Mouse (Mus musculus) C2C12 (cell line): ENCODE results near the gene Slc25a1. TPM values are rescaled to one million over a fixed set of nuclear protein-coding genes. Genes with fewer than 3 reads are reported as not detected.

ENCODE experiments used
- H3K27me3 ChIP-seq: one replicate; pipeline ENCODE4 v1.6.1; 2011; ENCODE audit not compliant: control insufficient read depth, insufficient read depth, insufficient read length
- H3K36me3 ChIP-seq: one replicate; pipeline ENCODE4 v1.6.1; 2011; ENCODE audit not compliant: control insufficient read depth, insufficient read depth
- H3K4me3 ChIP-seq: one replicate; pipeline ENCODE4 v1.5.1; 2011; ENCODE audit warnings: mild to moderate bottlenecking, control low read depth; ENCODE audit not compliant: poor library complexity, insufficient read depth, severe bottlenecking
- H3K79me2 ChIP-seq: one replicate; pipeline ENCODE4 v1.6.1; 2011; ENCODE audit not compliant: control insufficient read depth, insufficient read depth
- H3K79me3 ChIP-seq: one replicate; pipeline ENCODE4 v1.6.1; 2011; ENCODE audit warnings: low read depth, control low read depth
- H3ac ChIP-seq: one replicate; pipeline ENCODE3; 2011; ENCODE audit warnings: low read depth; ENCODE audit not compliant: control insufficient read depth, insufficient read length
- CEBPB ChIP-seq: IDR thresholded peaks from one replicate; pipeline ENCODE4 v1.6.1; 2011; ENCODE audit warnings: low read depth, mild to moderate bottlenecking, control low read depth, moderate library complexity
- CTCF ChIP-seq: IDR thresholded peaks from one replicate; pipeline ENCODE4 v1.5.1; 2011; ENCODE audit not compliant: control insufficient read depth, insufficient read depth, insufficient read length
- FOSL1 ChIP-seq: IDR thresholded peaks from one replicate; pipeline ENCODE4 v1.8.0; 2011; ENCODE audit warnings: mild to moderate bottlenecking, low read length; ENCODE audit not compliant: poor library complexity, insufficient read depth, severe bottlenecking
- MAX ChIP-seq: IDR thresholded peaks from one replicate; pipeline ENCODE4 v1.6.1; 2011; ENCODE audit warnings: mild to moderate bottlenecking, control low read depth
- MYOD1 ChIP-seq: IDR thresholded peaks from one replicate; pipeline ENCODE4 v1.6.1; 2011; ENCODE audit warnings: low read depth; ENCODE audit not compliant: control insufficient read depth, insufficient read length
- MYOG ChIP-seq: IDR thresholded peaks from one replicate; pipeline ENCODE4 v1.6.1; 2011; ENCODE audit not compliant: control insufficient read depth, insufficient read length; ENCODE audit errors: extremely low read depth
- USF1 ChIP-seq: IDR thresholded peaks from one replicate; pipeline ENCODE4 v1.6.1; 2011; ENCODE audit warnings: low read depth, mild to moderate bottlenecking, control low read depth, moderate library complexity
- polyA plus RNA-seq: library from polyadenylated mRNA; unstranded; fragments of >200 nt; fragmentation: generic; extraction: Trizol; gene quantifications from one replicate; pipeline ENCODE4 v1.2.1, GENCODE M21; 2012; ENCODE audit warnings: missing spikeins

Gene Slc25a1
- polyA plus RNA-seq, 1 experiment: 57.3 TPM

DNA sequence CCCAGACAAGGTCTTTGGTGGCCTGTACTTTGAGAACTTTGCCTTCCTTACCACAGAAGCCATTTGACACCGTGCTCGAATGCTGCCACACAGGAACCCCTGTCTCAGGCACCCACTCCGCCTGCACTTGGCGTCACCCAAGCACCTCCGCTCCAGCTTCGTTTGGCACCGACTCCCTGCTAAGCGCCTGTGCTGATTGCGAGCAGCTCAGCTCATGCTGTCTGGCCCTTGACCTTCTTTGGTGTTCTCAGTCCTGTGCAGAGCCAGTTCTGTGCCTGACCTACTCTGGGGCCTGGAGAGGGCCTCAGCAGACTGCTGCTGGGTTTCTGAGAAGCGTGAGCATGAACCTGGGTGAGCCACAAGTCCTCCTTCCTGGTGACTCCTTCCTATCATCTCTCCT lies 8.8 kb upstream of the Slc25a1 start:
- no peak for TF ChIP-seq FOSL1
- TF ChIP-seq MAX: no peak
- no peak for TF ChIP-seq USF1
- no peak for TF ChIP-seq CTCF
- TF ChIP-seq CEBPB: no peak
- no peak for TF ChIP-seq MYOD1
- TF ChIP-seq MYOG: no peak
- H3K36me3 ChIP-seq: no peaks in the 10 kb centered on the region
- H3K79me3 ChIP-seq: no peaks in the 10 kb centered on the region
- H3K79me2 ChIP-seq: no peaks in the 10 kb centered on the region
- no peak overlapping the region for H3ac ChIP-seq
- H3K4me3 ChIP-seq: no peak overlapping the region
- peaks cover 51% of the 10 kb centered on the region for H3K27me3 ChIP-seq

DNA sequence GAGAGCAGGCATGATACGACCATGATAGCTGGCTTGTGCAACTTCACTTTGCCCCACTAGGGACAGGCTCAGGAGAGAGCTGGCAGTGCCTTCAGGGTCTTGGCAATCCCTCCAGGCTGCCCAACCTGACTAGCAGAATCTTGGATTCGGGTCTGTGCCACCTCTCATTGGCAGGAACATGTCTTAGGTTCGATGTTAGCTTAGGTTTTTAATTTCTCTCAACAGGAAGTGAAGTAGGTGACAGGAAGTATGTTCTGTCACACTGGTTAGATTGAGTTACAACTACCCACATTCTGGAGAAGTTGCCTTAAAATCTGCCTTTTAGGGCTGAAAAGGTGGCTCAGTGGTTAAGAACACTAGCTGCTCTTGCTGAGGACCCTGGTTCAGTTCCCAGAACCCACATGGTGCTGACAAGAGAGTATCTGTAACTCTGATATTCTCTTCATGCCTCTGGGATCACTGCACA lies 6.5 kb upstream of the Slc25a1 start:
- no peak overlapping the region for H3ac ChIP-seq
- H3K36me3 ChIP-seq: no peaks in the 10 kb centered on the region
- TF ChIP-seq MAX (no peak), MYOD1 (no peak), FOSL1 (no peak), CTCF (no peak), CEBPB (no peak), MYOG (no peak), USF1 (no peak)
- H3K79me2 ChIP-seq: no peaks in the 10 kb centered on the region
- no peak overlapping the region for H3K4me3 ChIP-seq
- H3K79me3 ChIP-seq: no peaks in the 10 kb centered on the region
- H3K27me3 ChIP-seq: peaks cover 60% of the 10 kb centered on the region

DNA sequence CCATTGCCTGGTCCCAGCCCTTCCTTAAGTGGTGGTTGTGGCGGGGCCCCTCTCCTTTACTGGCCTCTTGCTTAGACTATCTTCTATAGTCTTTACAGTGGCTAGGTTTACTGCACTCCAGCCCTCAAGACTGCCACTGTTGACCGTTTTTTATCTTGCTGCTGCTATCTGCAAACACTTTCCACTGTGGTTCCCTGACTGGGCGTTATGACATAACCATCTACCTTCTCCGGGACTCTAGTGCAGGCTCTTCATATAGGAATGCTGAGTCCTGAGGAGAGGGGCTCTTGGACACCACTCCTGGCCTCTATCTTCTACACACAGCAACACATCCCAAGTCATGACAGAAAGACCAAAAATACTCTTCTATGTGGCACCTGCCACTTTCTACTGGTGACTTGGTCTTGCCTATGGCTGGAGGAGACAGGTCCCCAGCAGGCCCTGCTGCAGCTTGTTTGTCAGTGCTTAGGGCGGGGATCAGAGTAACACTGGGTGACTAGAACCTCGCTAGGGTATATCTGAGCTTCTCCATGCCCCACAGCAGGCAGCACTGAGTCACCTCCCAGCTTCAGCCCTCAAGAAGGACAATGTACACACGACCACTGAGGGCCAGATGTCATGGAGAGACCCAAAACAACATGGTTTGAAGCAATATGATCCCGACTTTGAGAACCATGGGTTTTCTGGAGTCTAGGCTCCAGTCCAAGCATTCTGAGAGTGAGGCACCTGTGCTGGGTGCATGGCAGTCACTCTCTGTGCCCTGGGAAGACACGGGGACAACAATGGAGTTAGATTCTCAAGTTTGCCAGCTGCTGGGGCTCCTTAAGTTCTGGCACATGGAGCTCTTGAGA lies 5.8 kb upstream of the Slc25a1 start:
- peaks cover 60% of the 10 kb centered on the region for H3K27me3 ChIP-seq
- no peak for TF ChIP-seq MAX
- TF ChIP-seq USF1: no peak
- no peak for TF ChIP-seq CEBPB
- no peak for TF ChIP-seq CTCF
- no peak for TF ChIP-seq MYOD1
- no peak for TF ChIP-seq MYOG
- TF ChIP-seq FOSL1: no peak
- H3K79me2 ChIP-seq: no peaks in the 10 kb centered on the region
- no peaks in the 10 kb centered on the region for H3K79me3 ChIP-seq
- H3K4me3 ChIP-seq: no peak overlapping the region
- no peaks in the 10 kb centered on the region for H3K36me3 ChIP-seq
- no peak overlapping the region for H3ac ChIP-seq

DNA sequence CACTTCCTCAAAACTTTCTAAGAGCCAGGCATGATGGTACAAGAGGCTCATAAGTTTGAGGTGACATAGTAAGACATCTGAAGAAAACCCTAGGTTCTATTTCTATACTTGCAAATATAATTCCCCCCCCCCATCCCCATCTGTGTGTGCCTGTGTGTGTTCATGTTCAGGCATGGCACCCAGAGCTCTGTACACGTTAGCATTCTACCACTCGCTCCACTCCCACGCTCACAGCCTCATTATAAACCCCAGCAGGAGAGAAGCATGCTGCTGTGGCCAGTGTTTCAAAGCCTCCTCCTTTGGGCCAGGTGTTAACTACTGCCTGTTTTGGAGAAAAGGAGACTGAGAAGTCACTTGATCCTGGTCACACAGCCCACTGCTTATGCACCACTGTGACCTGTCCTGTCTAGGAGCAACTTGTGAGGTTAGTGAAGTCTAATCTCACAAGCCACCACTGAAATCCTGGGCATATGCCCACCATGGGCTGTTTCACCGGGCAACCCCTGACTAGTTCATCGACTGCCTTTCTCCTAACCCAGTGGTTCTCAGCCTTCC lies 4.0 kb upstream of the Slc25a1 start:
- H3K27me3 ChIP-seq: peaks cover 50% of the 10 kb centered on the region
- no peak overlapping the region for H3K4me3 ChIP-seq
- TF ChIP-seq CEBPB (no peak), MYOD1 (no peak), CTCF (no peak), USF1 (no peak), MYOG (no peak), FOSL1 (no peak), MAX (no peak)
- no peaks in the 10 kb centered on the region for H3K79me3 ChIP-seq
- no peak overlapping the region for H3ac ChIP-seq
- no peaks in the 10 kb centered on the region for H3K79me2 ChIP-seq
- no peaks in the 10 kb centered on the region for H3K36me3 ChIP-seq

DNA sequence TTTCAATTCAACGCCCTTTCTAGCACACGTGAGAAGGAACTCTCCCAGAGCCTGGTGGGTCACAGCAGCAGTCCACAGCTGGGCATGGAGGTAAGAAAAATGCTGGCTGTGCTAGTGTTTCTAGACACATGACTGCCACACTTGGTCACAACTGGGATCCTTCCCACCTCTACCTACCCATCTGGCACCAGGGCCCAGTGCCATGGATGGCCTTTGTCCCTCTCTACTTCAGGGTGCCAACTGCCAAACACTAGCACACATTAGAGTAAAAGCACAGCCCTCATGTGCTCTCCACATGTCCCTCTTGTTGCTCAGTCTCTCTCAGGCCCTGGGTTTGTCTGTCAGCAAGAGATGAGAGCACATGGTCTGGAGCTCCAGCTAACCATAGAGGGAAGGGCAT lies 1.6 kb upstream of the Slc25a1 start:
- Histone ChIP-seq H3K27me3 (peaks cover 29% of the 10 kb centered on the region), H3K36me3 (peaks cover 8% of the 10 kb centered on the region), H3K4me3 (no peak overlapping the region), H3ac (no peak overlapping the region), H3K79me3 (no peaks in the 10 kb centered on the region), H3K79me2 (no peaks in the 10 kb centered on the region)
- TF ChIP-seq MYOG (no peak), FOSL1 (no peak), CTCF (no peak), CEBPB (no peak), USF1 (no peak), MAX (no peak), MYOD1 (no peak)
